Mouse (Mus musculus): ENCODE data around the gene Gm47959. TPM values are rescaled to one million over a fixed set of nuclear protein-coding genes. Genes with fewer than 3 reads are reported as not detected.

The Gm47959 gene
- polyA plus RNA-seq (2017; shearing (Covaris generic)) = not detected

GRCm38 (mm10) chr1:83000306-83000705 lies at the start of gene Gm47959:
TSS of gene Gm47959 (plus strand) at chr1:83000548.

GRCm38 (mm10) chr1:82955913-82956312 lies 44.4 kb upstream of the Gm47959 start, which contains the start of gene Gm7544:
TSS of gene Gm7544 (minus strand) at chr1:82956013.

GRCm38 (mm10) chr1:82959870-82960385 lies 40.4 kb upstream of the Gm47959 start, which contains the start of gene Gm47955:
TSS of gene Gm47955 (plus strand) at chr1:82960286.

DNA sequence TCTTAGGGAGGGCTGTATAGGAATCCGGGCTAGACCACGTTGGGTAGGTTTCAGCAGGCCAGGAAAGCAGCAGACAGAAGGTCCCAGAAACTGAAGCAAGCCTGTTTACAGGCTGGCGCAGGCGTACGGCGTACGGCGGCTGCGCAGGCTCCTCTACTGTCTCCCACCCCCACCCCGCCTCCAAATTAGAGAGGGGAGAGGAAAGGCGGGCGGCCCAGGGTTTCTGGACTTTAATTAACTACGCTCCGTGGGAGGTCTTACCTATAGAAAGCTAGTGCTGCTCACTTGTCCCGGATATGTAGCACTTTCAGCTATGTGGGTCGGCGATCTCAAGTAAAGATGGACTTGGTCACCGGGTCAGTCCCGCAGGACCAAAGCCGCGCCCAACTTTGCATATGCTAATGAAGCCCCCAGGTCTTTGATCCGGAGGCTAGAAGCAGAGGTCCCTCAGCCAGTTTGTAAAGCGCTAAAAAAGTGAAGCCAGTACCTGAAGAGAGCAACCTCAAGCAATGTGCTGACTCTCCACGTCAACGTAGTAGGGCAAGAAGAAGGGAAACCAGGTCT lies 37.8 kb downstream of the Gm47959 start, which contains the start of gene Slc19a3:
Gene Slc19a3 (minus strand): TSS at position 340 of the 564 bp plus-strand sequence.

DNA sequence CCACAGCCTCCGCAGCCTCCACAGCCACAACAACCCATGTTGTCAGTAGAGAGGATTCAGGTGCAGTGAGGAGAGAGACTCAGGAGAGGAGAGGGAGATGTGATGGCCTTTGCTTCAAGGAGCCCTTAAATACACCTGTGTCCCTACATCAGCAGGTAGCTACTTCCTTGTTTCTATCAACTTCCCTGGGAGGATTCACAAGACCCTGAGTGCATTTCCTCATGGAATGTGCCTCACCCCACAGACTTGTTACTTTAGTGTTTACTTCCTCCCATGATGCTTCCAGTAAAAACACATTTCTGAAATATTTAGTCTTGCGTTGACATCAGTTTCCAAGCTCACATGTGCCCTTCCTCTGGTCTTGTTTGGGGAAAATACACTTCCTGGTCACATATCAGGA lies 42.0 kb downstream of the Gm47959 start, which contains the start of gene Krtap28-10:
Gene Krtap28-10 (minus strand): TSS at position 101 of the 400 bp plus-strand sequence.

GRCm38 (mm10) chr1:83044882-83045427 lies 44.6 kb downstream of the Gm47959 start, which contains the start of gene Gm47969:
TSS of gene Gm47969 (plus strand) at chr1:83044932.

Other genes with a start within 250 kb of the Gm47959 start
- gene Tm4sf20, start 232.1 kb upstream of the Gm47959 start, polyA plus RNA-seq (2017; shearing (Covaris generic)) = not detected
- not detected for gene Gm47791, start 229.3 kb upstream of the Gm47959 start, polyA plus RNA-seq (2017; shearing (Covaris generic))
- gene Agfg1, start 161.1 kb upstream of the Gm47959 start, polyA plus RNA-seq (2017; shearing (Covaris generic)) = 23.0 TPM
- 0.93 TPM for gene A030005L19Rik, start 87.2 kb upstream of the Gm47959 start, polyA plus RNA-seq (2017; shearing (Covaris generic))
- gene A030014E15Rik, start 75.6 kb upstream of the Gm47959 start, polyA plus RNA-seq (2017; shearing (Covaris generic)) = not detected
- gene Gm6217, start 69.1 kb upstream of the Gm47959 start, polyA plus RNA-seq (2017; shearing (Covaris generic)) = not detected
- not detected for gene A030003K21Rik, start 57.2 kb upstream of the Gm47959 start, polyA plus RNA-seq (2017; shearing (Covaris generic))
- gene Gm7544, start 44.5 kb upstream of the Gm47959 start, polyA plus RNA-seq (2017; shearing (Covaris generic)) = not detected
- gene Gm47955, start 40.3 kb upstream of the Gm47959 start, polyA plus RNA-seq (2017; shearing (Covaris generic)) = not detected
- gene Slc19a3, start 37.9 kb downstream of the Gm47959 start, polyA plus RNA-seq (2017; shearing (Covaris generic)) = not detected
- gene Krtap28-10, start 41.9 kb downstream of the Gm47959 start, polyA plus RNA-seq (2017; shearing (Covaris generic)) = not detected
- gene Gm47969, start 44.4 kb downstream of the Gm47959 start, polyA plus RNA-seq (2017; shearing (Covaris generic)) = not detected
- gene A030005K14Rik, start 58.8 kb downstream of the Gm47959 start, polyA plus RNA-seq (2017; shearing (Covaris generic)) = not detected
- gene Krtap28-13, start 60.4 kb downstream of the Gm47959 start, polyA plus RNA-seq (2017; shearing (Covaris generic)) = not detected
- 1.8 TPM for gene Ccl20, start 116.2 kb downstream of the Gm47959 start, polyA plus RNA-seq (2017; shearing (Covaris generic))
- 0.44 TPM for gene Daw1, start 159.2 kb downstream of the Gm47959 start, polyA plus RNA-seq (2017; shearing (Covaris generic))

Measured in activated CD4-positive, CD25-positive, alpha-beta regulatory T cell, adult 9 weeks (primary cell).